Mouse (Mus musculus): ENCODE data around the gene Vamp5. TPM values are rescaled to one million over a fixed set of nuclear protein-coding genes. Genes with fewer than 3 reads are reported as not detected.

The Vamp5 gene
- polyA plus RNA-seq, 1 experiment from 2014 or later: 15.9 TPM

Other genes with a start within 250 kb of the Vamp5 start
- 17.7 and 21.4 TPM in 2 replicates for gene Atoh8, start 144.9 kb downstream of the Vamp5 start, polyA plus RNA-seq (2016; fragmentation: Nextera tagmentation; extraction: Ambion mirVana)
- gene Sftpb, start 75.9 kb downstream of the Vamp5 start, polyA plus RNA-seq (2016; fragmentation: Nextera tagmentation; extraction: Ambion mirVana): 0.18 TPM in 1 of 2 replicates, not detected in the other
- 83.4 and 85.3 TPM in 2 replicates for gene Usp39, start 35.3 kb downstream of the Vamp5 start, polyA plus RNA-seq (2016; fragmentation: Nextera tagmentation; extraction: Ambion mirVana)
- 28.0 and 28.8 TPM in 2 replicates for gene 0610030E20Rik, start 33.2 kb downstream of the Vamp5 start, polyA plus RNA-seq (2016; fragmentation: Nextera tagmentation; extraction: Ambion mirVana)
- gene Tmem150a, start 25.0 kb downstream of the Vamp5 start, polyA plus RNA-seq (2016; fragmentation: Nextera tagmentation; extraction: Ambion mirVana): 6.1 and 6.3 TPM in 2 replicates
- 106 and 111 TPM in 2 replicates for gene Rnf181, start 13.5 kb downstream of the Vamp5 start, polyA plus RNA-seq (2016; fragmentation: Nextera tagmentation; extraction: Ambion mirVana)
- 53.2 and 59.8 TPM in 2 replicates for gene Vamp8, start 10.2 kb upstream of the Vamp5 start, polyA plus RNA-seq (2016; fragmentation: Nextera tagmentation; extraction: Ambion mirVana)
- 20.4 and 21.1 TPM in 2 replicates for gene Ggcx, start 33.8 kb upstream of the Vamp5 start, polyA plus RNA-seq (2016; fragmentation: Nextera tagmentation; extraction: Ambion mirVana)
- 473 and 481 TPM in 2 replicates for gene Mat2a, start 59.1 kb upstream of the Vamp5 start, polyA plus RNA-seq (2016; fragmentation: Nextera tagmentation; extraction: Ambion mirVana)
- gene Sh2d6, start 141.2 kb upstream of the Vamp5 start, polyA plus RNA-seq (2016; fragmentation: Nextera tagmentation; extraction: Ambion mirVana): 0.16 and 0.19 TPM in 2 replicates
- gene Capg, start 163.9 kb upstream of the Vamp5 start, polyA plus RNA-seq (2016; fragmentation: Nextera tagmentation; extraction: Ambion mirVana): 14.8 and 16.0 TPM in 2 replicates
- 13.9 and 14.8 TPM in 2 replicates for gene Elmod3, start 217.9 kb upstream of the Vamp5 start, polyA plus RNA-seq (2016; fragmentation: Nextera tagmentation; extraction: Ambion mirVana)
- 8.6 and 8.9 TPM in 2 replicates for gene Retsat, start 218.0 kb upstream of the Vamp5 start, polyA plus RNA-seq (2016; fragmentation: Nextera tagmentation; extraction: Ambion mirVana)
- 26.2 and 27.9 TPM in 2 replicates for gene Tgoln1, start 236.5 kb upstream of the Vamp5 start, polyA plus RNA-seq (2016; fragmentation: Nextera tagmentation; extraction: Ambion mirVana)